Mouse (Mus musculus): ENCODE results near the gene Vdac2. TPM values are rescaled to one million over a fixed set of nuclear protein-coding genes. Genes with fewer than 3 reads are reported as not detected.
A peak's percentile ranks its signal among the peaks of the same experiment; 100 is the strongest.

Gene Vdac2
- polyA plus RNA-seq, 1 experiment from 2014 or later = 276 TPM

- ATAC-seq (ENCODE audit: low FRiP score, low TSS enrichment) (peak; percentile 24), DNase-seq (ENCODE audit: low spot score) (peak; percentile 47)
- H3K27me3 ChIP-seq (ENCODE audit: control insufficient read depth, insufficient read depth, low read length) = no peaks in the 10 kb centered on the region
- no peaks in the 10 kb centered on the region for H3K36me3 ChIP-seq (ENCODE audit: control insufficient read depth, insufficient read depth, low read length)
- H3K4me1 ChIP-seq (replicated peaks; ENCODE audit: control insufficient read depth, insufficient read depth) = no peaks in the 10 kb centered on the region; the same call in 1 of the 2 replicates
- TF ChIP-seq EP300 (optimal IDR thresholded peaks at IDR 0.05) (no peak), CTCF (IDR thresholded peaks at IDR 0.05; ENCODE audit: low read depth) (peak; percentile 51)
- WGBS = 87% methylated on average over 4 of the region's 4 CpGs
- H3K4me2 ChIP-seq (replicated peaks; ENCODE audit: low read depth) = no peak overlapping the region
- no peak overlapping the region for H3K4me3 ChIP-seq (ENCODE audit: low read depth, low read length)
- H3K9me3 ChIP-seq (ENCODE audit: control insufficient read depth, low read length) = no peaks in the 10 kb centered on the region
- H3K27ac ChIP-seq (replicated peaks) = no peak overlapping the region
- no peak overlapping the region for H3K9ac ChIP-seq (ENCODE audit: low read length)
Observed at GRCm38 (mm10) chr14:21820880-21821505, 4.0 kb upstream of the Vdac2 start.

GRCm38 (mm10) chr14:21822307-21822706 lies 2.7 kb upstream of the Vdac2 start:
- Histone ChIP-seq H3K9me3 (ENCODE audit: control insufficient read depth, low read length) (no peaks in the 10 kb centered on the region), H3K4me2 (replicated peaks; ENCODE audit: low read depth) (no peak overlapping the region), H3K36me3 (ENCODE audit: control insufficient read depth, insufficient read depth, low read length) (no peaks in the 10 kb centered on the region), H3K27ac (replicated peaks) (peak overlapping the region; percentile 58), H3K9ac (ENCODE audit: low read length) (no peak overlapping the region), H3K4me3 (ENCODE audit: low read depth, low read length) (no peak overlapping the region), H3K4me1 (replicated peaks; ENCODE audit: control insufficient read depth, insufficient read depth) (no peaks in the 10 kb centered on the region; the same call in 1 of the 2 replicates), H3K27me3 (ENCODE audit: control insufficient read depth, insufficient read depth, low read length) (no peaks in the 10 kb centered on the region)
- WGBS = 74% methylated on average over 7 of the region's 7 CpGs
- DNase-seq (ENCODE audit: low spot score) (no peak), ATAC-seq (ENCODE audit: low FRiP score, low TSS enrichment) (no peak)
- TF ChIP-seq CTCF (IDR thresholded peaks at IDR 0.05; ENCODE audit: low read depth) = no peak

GRCm38 (mm10) chr14:21822795-21823374 lies 2.2 kb upstream of the Vdac2 start:
- Histone ChIP-seq H3K4me2 (replicated peaks; ENCODE audit: low read depth) (no peak overlapping the region), H3K4me1 (replicated peaks; ENCODE audit: control insufficient read depth, insufficient read depth) (no peaks in the 10 kb centered on the region; the same call in 1 of the 2 replicates), H3K27ac (replicated peaks) (peak overlapping the region; percentile 79), H3K27me3 (ENCODE audit: control insufficient read depth, insufficient read depth, low read length) (no peaks in the 10 kb centered on the region), H3K9me3 (ENCODE audit: control insufficient read depth, low read length) (no peaks in the 10 kb centered on the region), H3K36me3 (ENCODE audit: control insufficient read depth, insufficient read depth, low read length) (no peaks in the 10 kb centered on the region), H3K9ac (ENCODE audit: low read length) (no peak overlapping the region), H3K4me3 (ENCODE audit: low read depth, low read length) (no peak overlapping the region)
- ATAC-seq (ENCODE audit: low FRiP score, low TSS enrichment) (peak; percentile 72), DNase-seq (ENCODE audit: low spot score) (peak; percentile 85)
- no peak for TF ChIP-seq EP300 (optimal IDR thresholded peaks at IDR 0.05)
- no peak for TF ChIP-seq CTCF (IDR thresholded peaks at IDR 0.05; ENCODE audit: low read depth)
- WGBS = 28% methylated on average over 7 of the region's 7 CpGs

- Histone ChIP-seq H3K4me3 (ENCODE audit: low read depth, low read length) (no peak overlapping the region), H3K36me3 (ENCODE audit: control insufficient read depth, insufficient read depth, low read length) (no peaks in the 10 kb centered on the region), H3K27me3 (ENCODE audit: control insufficient read depth, insufficient read depth, low read length) (no peaks in the 10 kb centered on the region), H3K4me2 (replicated peaks; ENCODE audit: low read depth) (no peak overlapping the region), H3K9ac (ENCODE audit: low read length) (no peak overlapping the region), H3K4me1 (replicated peaks; ENCODE audit: control insufficient read depth, insufficient read depth) (no peaks in the 10 kb centered on the region; the same call in 1 of the 2 replicates), H3K9me3 (ENCODE audit: control insufficient read depth, low read length) (no peaks in the 10 kb centered on the region), H3K27ac (replicated peaks) (0 out of 2 replicates have a peak overlapping the region, but pooled peaks have one; percentile 3)
- no peak for TF ChIP-seq CTCF (IDR thresholded peaks at IDR 0.05; ENCODE audit: low read depth)
- no peak for TF ChIP-seq EP300 (optimal IDR thresholded peaks at IDR 0.05)
- no peak for DNase-seq (ENCODE audit: low spot score)
- WGBS = 51% methylated on average over 7 of the region's 7 CpGs
- ATAC-seq (ENCODE audit: low FRiP score, low TSS enrichment) = no peak
Observed at GRCm38 (mm10) chr14:21823897-21824296, 1.1 kb upstream of the Vdac2 start.

- H3K27ac ChIP-seq (replicated peaks) = peak overlapping the region; percentile 53; the same call in 1 of the 2 replicates
- no peaks in the 10 kb centered on the region for H3K27me3 ChIP-seq (ENCODE audit: control insufficient read depth, insufficient read depth, low read length)
- H3K36me3 ChIP-seq (ENCODE audit: control insufficient read depth, insufficient read depth, low read length) = no peaks in the 10 kb centered on the region
- WGBS = 65% methylated on average over 9 of the region's 9 CpGs
- H3K4me1 ChIP-seq (replicated peaks; ENCODE audit: control insufficient read depth, insufficient read depth) = no peaks in the 10 kb centered on the region; the same call in none of the 2 replicates
- no peak overlapping the region for H3K4me3 ChIP-seq (ENCODE audit: low read depth, low read length)
- no peak overlapping the region for H3K9ac ChIP-seq (ENCODE audit: low read length)
- H3K9me3 ChIP-seq (ENCODE audit: control insufficient read depth, low read length) = no peaks in the 10 kb centered on the region
- TF ChIP-seq EP300 (optimal IDR thresholded peaks at IDR 0.05) = no peak
- no peak for TF ChIP-seq CTCF (IDR thresholded peaks at IDR 0.05; ENCODE audit: low read depth)
- H3K4me2 ChIP-seq (replicated peaks; ENCODE audit: low read depth) = no peak overlapping the region
- peak; percentile 48 for ATAC-seq (ENCODE audit: low FRiP score, low TSS enrichment)
- DNase-seq (ENCODE audit: low spot score) = peak; percentile 39
Observed at GRCm38 (mm10) chr14:21825786-21826491, 901 bp downstream of the Vdac2 start.
